Mouse (Mus musculus) testis, postnatal 10 days (tissue): ENCODE results near the gene Astl.
"Not testable (repeated sequence)": the region's sequence is repeated elsewhere in the genome, so short reads cannot be mapped to it uniquely, and the experiment has no call there.

Experiments used
- DNase-seq: peaks from one replicate; pipeline ENCODE4 v3.0.0; 2021; ENCODE audit warnings: low spot score

The Astl gene

DNA sequence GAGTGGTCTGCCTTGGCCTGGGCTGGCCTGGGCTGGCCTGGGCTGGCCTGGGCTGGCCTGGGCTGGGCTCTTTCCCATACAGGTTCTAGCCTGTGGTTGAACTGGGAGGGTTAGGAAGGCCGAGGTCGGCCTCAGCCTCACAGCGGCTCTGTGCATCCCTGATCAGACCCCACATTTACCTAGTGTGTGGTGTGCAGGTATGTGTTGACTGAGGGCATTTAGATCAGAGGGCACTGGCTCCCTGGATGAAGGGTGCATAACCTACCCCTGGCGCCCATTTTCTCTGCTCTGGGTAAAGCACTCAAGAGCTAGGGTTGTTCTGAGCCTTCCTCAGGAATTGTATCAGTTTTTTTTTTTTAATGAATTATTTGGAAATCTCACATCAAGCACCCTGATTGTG lies at the start of gene Astl:
Astl (plus strand) TSS at position 224 of the 400 bp plus-strand sequence.
- DNase-seq, result no peak

DNA sequence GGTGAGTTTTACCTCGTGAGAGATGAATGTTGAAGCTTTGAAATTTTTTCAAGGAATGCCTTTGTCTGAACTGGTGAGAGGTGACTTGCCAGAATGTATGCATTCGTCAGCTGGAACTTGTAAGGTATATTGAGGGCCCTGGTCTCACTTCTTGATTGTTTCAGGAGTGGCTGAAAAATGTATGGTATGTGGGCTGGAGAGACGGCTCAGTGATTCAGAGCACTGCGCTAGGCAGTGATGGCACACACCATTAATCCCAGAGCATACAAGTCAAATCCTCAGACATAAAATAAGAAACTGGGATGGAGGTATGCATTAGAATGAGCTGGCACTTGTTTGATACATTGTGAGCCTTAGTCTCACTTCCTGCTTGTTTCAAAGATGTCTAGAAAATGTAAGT lies 46.2 kb upstream of the Astl start:
- no peak for DNase-seq

- DNase-seq, result no peak
Measured at GRCm38 (mm10) chr2:127297001-127297805, 41.2 kb upstream of the Astl start.

- DNase-seq, result no peak
Measured at GRCm38 (mm10) chr2:127298056-127298455, 40.4 kb upstream of the Astl start.

DNA sequence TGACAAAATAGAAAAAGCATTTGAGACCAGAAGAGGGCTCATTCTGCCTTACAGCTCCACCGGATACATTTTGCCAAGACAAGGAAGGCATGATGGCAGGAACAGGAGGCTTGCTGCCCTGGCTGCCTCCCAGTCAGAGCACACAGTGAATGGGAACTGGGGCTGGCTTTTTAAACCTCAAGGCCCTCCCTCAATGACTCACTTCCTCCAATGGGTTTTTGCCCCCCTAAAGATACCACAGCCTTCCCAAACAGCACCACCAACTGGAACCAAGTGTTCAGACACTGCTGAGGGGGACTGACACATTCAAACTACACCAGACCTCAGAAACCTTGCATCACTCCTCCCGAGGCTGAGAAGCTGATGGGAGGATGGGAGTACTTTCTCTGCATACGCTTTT lies 37.7 kb upstream of the Astl start:
- DNase-seq, result no peak

- DNase-seq, result no peak
Measured at GRCm38 (mm10) chr2:127301883-127302282, 36.6 kb upstream of the Astl start.

DNA sequence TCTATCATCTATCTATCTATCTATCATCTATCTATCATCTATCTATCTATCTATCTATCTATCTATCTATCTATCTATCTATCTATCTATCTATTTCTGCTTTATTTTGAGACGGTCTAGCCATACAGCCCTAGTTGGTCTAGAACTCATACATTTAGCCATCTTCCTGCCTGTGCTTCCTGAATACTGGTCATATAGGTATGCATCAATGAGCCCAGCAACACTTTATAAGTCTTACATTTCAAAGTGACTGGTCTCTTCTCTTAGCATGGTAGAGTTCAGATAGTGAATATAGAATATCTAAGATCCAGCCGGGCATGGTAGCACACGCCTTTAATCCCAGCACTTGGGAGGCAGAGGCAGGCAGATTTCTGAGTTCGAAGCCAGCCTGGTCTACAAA lies 34.2 kb upstream of the Astl start:
- not testable (repeated sequence) for DNase-seq

- no peak for DNase-seq
Measured at GRCm38 (mm10) chr2:127304609-127305210, 33.7 kb upstream of the Astl start.

DNA sequence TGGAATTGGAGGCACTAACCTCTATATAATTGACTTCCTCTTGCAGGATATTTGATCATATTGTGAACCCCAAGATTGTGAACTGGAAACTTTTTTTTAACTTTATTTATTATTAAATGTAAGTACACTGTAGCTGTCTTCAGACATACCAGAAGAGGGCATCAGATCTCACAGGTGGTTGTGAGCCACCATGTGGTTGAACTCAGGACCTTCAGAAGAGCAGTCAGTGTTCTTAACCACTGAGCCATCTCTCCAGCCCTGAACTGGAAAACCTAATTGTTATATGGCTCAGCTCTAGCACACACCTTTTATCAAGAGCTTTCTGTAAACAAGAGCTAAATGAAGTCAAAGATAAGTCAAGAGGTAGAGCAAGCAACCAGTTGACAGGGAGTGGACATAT lies 32.3 kb upstream of the Astl start:
- DNase-seq, result no peak

DNA sequence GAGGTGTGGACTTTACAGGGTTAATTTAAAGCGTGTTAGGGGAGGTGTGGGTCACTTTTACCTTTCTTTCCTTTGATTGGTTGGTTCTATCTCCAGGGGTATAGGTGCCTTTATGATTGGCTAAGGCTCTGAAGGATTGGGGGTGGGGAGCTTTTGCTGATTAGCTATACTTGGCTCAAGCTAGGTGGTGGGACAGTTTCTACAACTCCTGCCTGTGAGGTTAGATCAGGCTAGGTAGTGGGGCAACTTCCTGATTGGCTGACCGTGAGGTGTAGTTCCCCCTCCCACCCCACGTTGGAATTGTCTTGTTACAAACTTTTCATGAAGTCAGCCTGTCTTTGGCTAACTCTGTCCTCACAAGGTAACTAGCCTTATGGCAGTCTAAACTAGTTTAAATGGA lies 31.3 kb upstream of the Astl start:
- DNase-seq, result no peak

- DNase-seq, result no peak
Measured at GRCm38 (mm10) chr2:127308660-127309059, 29.8 kb upstream of the Astl start.

DNA sequence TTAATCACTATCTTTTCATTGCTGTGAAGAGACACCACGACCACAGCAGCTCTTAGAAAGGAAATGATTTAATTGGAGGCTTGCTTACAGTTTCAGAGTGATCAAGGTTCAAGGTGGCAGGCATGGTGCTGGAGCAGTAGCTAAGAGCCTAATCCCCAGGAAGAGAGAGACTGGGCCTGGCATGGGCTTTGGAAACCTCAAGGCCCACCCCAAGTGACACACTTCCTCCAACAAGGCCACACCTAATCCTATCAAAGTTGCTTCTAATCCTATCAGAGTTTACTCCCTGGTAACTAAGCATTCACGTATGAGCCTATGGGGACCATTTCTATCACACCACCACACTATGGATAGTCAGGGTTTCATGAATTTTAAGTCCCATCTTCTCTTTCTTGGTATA lies 28.2 kb upstream of the Astl start:
- no peak for DNase-seq

GRCm38 (mm10) chr2:127310685-127311084 lies 27.8 kb upstream of the Astl start:
- no peak for DNase-seq

GRCm38 (mm10) chr2:127311193-127311592 lies 27.2 kb upstream of the Astl start:
- no peak for DNase-seq

GRCm38 (mm10) chr2:127312801-127313200 lies 25.6 kb upstream of the Astl start:
- DNase-seq, result no peak

DNA sequence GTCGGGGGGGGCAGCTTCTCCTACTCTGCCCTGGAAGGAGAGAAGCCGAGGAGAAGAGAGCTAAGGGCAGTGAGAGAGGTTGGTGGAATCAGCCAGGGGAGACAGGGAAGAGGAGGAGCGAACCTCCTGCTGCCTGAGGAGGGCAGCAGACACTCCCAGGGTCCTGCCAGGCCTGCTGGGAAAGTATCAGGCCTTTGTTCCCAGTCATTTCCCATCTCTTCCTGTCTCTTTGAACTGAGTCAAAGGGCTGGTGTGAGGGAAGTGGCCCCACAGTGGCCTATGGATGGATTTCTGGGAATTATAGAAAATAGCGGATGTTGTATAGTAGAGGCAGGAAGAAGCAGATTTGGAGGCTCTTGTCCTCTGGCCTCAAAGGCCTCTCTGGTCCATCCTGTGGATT lies 24.6 kb upstream of the Astl start:
- no peak for DNase-seq

GRCm38 (mm10) chr2:127314467-127315154 lies 23.8 kb upstream of the Astl start:
- DNase-seq, result no peak

DNA sequence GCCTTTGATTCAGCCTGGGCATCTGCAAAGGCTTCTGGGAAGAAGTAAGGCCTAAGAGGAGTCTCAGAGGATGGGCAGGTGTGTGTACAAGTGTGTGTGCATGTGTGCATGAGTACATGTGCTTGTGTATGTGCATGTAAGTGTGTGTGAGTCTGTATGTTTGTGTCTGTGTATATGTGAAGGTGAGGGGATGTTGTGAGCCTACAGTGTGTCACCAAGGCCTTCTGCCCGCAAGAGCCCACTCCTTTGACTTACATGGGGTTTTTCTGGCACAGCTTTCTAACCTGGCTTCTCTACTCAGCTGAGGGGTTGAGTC lies 23.3 kb upstream of the Astl start:
- no peak for DNase-seq

GRCm38 (mm10) chr2:127316431-127316830 lies 22.0 kb upstream of the Astl start:
- no peak for DNase-seq

DNA sequence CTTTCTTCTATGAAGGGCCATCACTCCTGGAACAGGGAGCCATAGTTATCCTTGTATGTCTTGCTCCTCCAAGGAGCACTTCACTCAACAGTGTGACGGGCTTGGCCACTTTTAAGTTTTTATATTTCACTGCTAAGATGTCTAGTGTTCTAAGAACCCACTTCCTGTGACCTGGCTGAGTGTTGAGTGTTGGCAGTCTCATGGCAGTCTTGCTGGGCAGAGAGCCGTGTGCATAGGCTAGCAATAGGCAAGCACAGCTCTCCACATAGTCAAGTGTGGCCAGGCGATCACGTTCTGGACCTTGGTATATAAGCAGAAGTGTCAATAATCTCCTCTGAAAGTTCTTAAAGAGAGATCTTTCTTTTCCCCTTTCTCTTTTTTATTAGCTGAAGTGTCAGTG lies 20.3 kb upstream of the Astl start:
- DNase-seq, result no peak

DNA sequence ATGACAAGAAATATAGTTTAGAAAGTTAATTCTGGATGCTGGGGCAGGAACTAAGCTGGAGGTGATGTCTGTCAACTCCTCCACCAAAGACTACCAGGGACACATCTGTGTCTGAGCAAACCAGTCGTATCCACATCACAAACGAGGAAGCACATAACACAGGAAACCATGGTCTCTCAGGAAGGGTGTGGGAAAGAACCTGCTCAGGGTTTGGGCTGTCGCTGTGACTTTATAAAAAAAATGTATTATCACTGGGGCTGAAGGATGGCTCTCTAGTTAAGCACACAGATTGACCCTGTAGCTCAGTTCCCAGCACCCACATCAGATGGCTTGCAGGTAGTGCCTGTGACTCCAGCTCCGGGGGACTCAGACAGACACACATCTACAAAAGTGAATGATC lies 19.4 kb upstream of the Astl start:
- DNase-seq, result no peak

DNA sequence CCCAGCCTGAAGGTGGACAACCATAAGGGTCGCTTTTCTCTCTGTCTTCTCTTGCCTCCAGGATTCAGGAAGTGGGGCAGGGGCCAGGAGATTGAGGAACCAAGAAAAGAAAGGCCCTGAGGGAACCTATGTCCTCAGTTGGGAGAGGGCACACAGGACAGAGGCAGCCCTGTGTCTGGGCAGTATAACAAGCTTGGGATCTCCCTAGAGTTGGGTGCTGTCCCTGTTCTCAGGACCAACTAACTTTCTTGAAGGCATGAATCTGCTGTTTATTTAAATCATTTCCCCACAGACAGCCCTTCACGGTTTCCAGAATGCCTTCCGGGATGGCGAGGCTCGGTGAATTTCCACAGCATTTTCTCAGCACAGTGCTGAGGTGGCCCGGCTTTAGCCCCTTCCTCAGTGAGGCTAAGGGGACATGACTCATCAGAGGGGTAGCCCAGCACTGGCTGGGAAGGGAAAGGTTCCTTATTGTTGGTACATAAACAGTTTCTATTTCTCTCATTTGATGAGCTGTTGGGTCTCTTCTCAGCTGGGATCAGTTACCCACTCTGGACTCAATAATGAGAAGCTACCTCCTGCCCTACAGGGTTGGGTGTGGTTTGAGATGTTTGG lies 15.7 kb upstream of the Astl start:
- no peak for DNase-seq

- DNase-seq, result no peak
Measured at GRCm38 (mm10) chr2:127323667-127324066, 14.8 kb upstream of the Astl start.
